Mouse (Mus musculus) intestine, embryonic 16.5 days (tissue): ENCODE measurements around the gene Syn3. TPM values are rescaled to one million over a fixed set of nuclear protein-coding genes. Genes with fewer than 3 reads are reported as not detected.
"Not testable (repeated sequence)": the region's sequence is repeated elsewhere in the genome, so short reads cannot be mapped to it uniquely, and the experiment has no call there.

Experiments used
- ATAC-seq: fragments of 200-750 bp; cut with Nextera tagmentation; 2 replicates; pipeline ENCODE4 v1.8.0; 2017; ENCODE audit warnings: moderate TSS enrichment, moderate library complexity
- H3K27ac ChIP-seq: fragments of 300-500 bp; sonication (generic); 2 replicates; pipeline ENCODE4 v1.5.1; 2014; ENCODE audit warnings: mild to moderate bottlenecking, low read length
- H3K27me3 ChIP-seq: fragments of 300-500 bp; sonication (generic); replicated peaks from 2 replicates; pipeline ENCODE4 v1.6.1; 2014; ENCODE audit warnings: low read length, control low read depth, mixed read lengths; ENCODE audit not compliant: control insufficient read depth, insufficient read depth
- H3K36me3 ChIP-seq: fragments of 300-500 bp; sonication (generic); 2 replicates; pipeline ENCODE4 v1.6.1; 2014; ENCODE audit warnings: low read length, control low read depth; ENCODE audit not compliant: control insufficient read depth, insufficient read depth
- H3K4me1 ChIP-seq: fragments of 300-500 bp; sonication (generic); 2 replicates; pipeline ENCODE4 v1.6.1; 2014; ENCODE audit warnings: low read length, control low read depth, mixed read lengths; ENCODE audit not compliant: control insufficient read depth, insufficient read depth
- H3K4me2 ChIP-seq: fragments of 300-500 bp; sonication (generic); 2 replicates; pipeline ENCODE4 v1.6.1; 2014; ENCODE audit warnings: low read depth, low read length, control low read depth
- H3K4me3 ChIP-seq: fragments of 300-500 bp; sonication (generic); 2 replicates; pipeline ENCODE4 v1.5.1; 2014; ENCODE audit warnings: mild to moderate bottlenecking, low read length
- H3K9ac ChIP-seq: fragments of 300-500 bp; sonication (generic); 2 replicates; pipeline ENCODE4 v1.6.1; 2014; ENCODE audit warnings: low read depth, low read length
- H3K9me3 ChIP-seq: fragments of 300-500 bp; sonication (generic); 2 replicates; pipeline ENCODE4 v1.6.1; 2016; ENCODE audit warnings: low read length, control low read depth; ENCODE audit not compliant: control insufficient read depth
- WGBS: fragments of 180-500 bp; shearing (Covaris S2); extraction: QIAGEN DNeasy Blood & Tissue Kit; methylation state at CpG from one replicate; pipeline ENCODE4 v1.1.7; 2014; 5-methylcytosine and 5-hydroxymethylcytosine counted together
- polyA plus RNA-seq: library from polyadenylated mRNA; unstranded; fragments of >200 nt; fragmentation: Nextera tagmentation; extraction: Ambion mirVana; gene quantifications from 2 replicates; pipeline ENCODE4 v1.2.1, GENCODE M21; 2015

The Syn3 gene
- polyA plus RNA-seq, 1 experiment from 2014 or later = 2.3 TPM

- H3K4me1 ChIP-seq = no peaks in the 10 kb centered on the region
- H3K9ac ChIP-seq = no peak overlapping the region
- H3K36me3 ChIP-seq = no peaks in the 10 kb centered on the region
- ATAC-seq = peak; percentile 92
- H3K27me3 ChIP-seq = no peaks in the 10 kb centered on the region
- no peak overlapping the region for H3K27ac ChIP-seq
- WGBS = 30% methylated on average over 6 of the region's 6 CpGs
- H3K4me3 ChIP-seq = no peak overlapping the region
- H3K9me3 ChIP-seq = no peaks in the 10 kb centered on the region
- no peak overlapping the region for H3K4me2 ChIP-seq
Measured at GRCm38 (mm10) chr10:86452326-86452995, 46.2 kb downstream of the Syn3 start.

GRCm38 (mm10) chr10:86451294-86451693 lies 47.4 kb downstream of the Syn3 start:
- 90% methylated on average over 5 of the region's 5 CpGs for WGBS
- no peak for ATAC-seq
- Histone ChIP-seq H3K9ac (no peak overlapping the region), H3K4me1 (no peaks in the 10 kb centered on the region), H3K9me3 (no peaks in the 10 kb centered on the region), H3K36me3 (no peaks in the 10 kb centered on the region), H3K4me2 (no peak overlapping the region), H3K27ac (no peak overlapping the region), H3K27me3 (no peaks in the 10 kb centered on the region), H3K4me3 (no peak overlapping the region)

- no peak overlapping the region for H3K4me2 ChIP-seq
- H3K4me3 ChIP-seq = no peak overlapping the region
- no peaks in the 10 kb centered on the region for H3K9me3 ChIP-seq
- no peaks in the 10 kb centered on the region for H3K36me3 ChIP-seq
- no peak overlapping the region for H3K9ac ChIP-seq
- H3K27ac ChIP-seq = no peak overlapping the region
- H3K27me3 ChIP-seq = no peaks in the 10 kb centered on the region
- no peak for ATAC-seq
- H3K4me1 ChIP-seq = no peaks in the 10 kb centered on the region
Measured at GRCm38 (mm10) chr10:86446649-86447048, 52.0 kb downstream of the Syn3 start.

GRCm38 (mm10) chr10:86445207-86445606 lies 53.5 kb downstream of the Syn3 start:
- ATAC-seq = no peak
- H3K36me3 ChIP-seq = no peaks in the 10 kb centered on the region
- 82% methylated on average over 2 of the region's 2 CpGs for WGBS
- no peak overlapping the region for H3K9ac ChIP-seq
- H3K4me1 ChIP-seq = no peaks in the 10 kb centered on the region
- no peaks in the 10 kb centered on the region for H3K9me3 ChIP-seq
- H3K4me3 ChIP-seq = no peak overlapping the region
- H3K27ac ChIP-seq = no peak overlapping the region
- H3K27me3 ChIP-seq = no peaks in the 10 kb centered on the region
- no peak overlapping the region for H3K4me2 ChIP-seq

- Histone ChIP-seq H3K4me3 (no peak overlapping the region), H3K4me2 (no peak overlapping the region), H3K27me3 (no peaks in the 10 kb centered on the region), H3K27ac (no peak overlapping the region), H3K36me3 (no peaks in the 10 kb centered on the region), H3K9ac (no peak overlapping the region), H3K4me1 (no peaks in the 10 kb centered on the region), H3K9me3 (no peaks in the 10 kb centered on the region)
- 74% methylated on average over 3 of the region's 3 CpGs for WGBS
- ATAC-seq = no peak
Measured at GRCm38 (mm10) chr10:86444665-86445064, 54.0 kb downstream of the Syn3 start.

GRCm38 (mm10) chr10:86441765-86442164 lies 56.9 kb downstream of the Syn3 start:
- H3K9ac ChIP-seq = no peak overlapping the region
- 41% methylated on average over 3 of the region's 3 CpGs for WGBS
- no peaks in the 10 kb centered on the region for H3K36me3 ChIP-seq
- no peak for ATAC-seq
- H3K4me1 ChIP-seq = no peaks in the 10 kb centered on the region
- no peak overlapping the region for H3K27ac ChIP-seq
- H3K4me3 ChIP-seq = no peak overlapping the region
- no peaks in the 10 kb centered on the region for H3K9me3 ChIP-seq
- H3K27me3 ChIP-seq = no peaks in the 10 kb centered on the region
- H3K4me2 ChIP-seq = no peak overlapping the region

GRCm38 (mm10) chr10:86439640-86440039 lies 59.1 kb downstream of the Syn3 start:
- H3K27me3 ChIP-seq = no peaks in the 10 kb centered on the region
- H3K4me1 ChIP-seq = no peaks in the 10 kb centered on the region
- no peak for ATAC-seq
- H3K4me3 ChIP-seq = no peak overlapping the region
- H3K9ac ChIP-seq = no peak overlapping the region
- H3K4me2 ChIP-seq = no peak overlapping the region
- 93% methylated on average over 4 of the region's 4 CpGs for WGBS
- H3K36me3 ChIP-seq = no peaks in the 10 kb centered on the region
- H3K27ac ChIP-seq = no peak overlapping the region
- no peaks in the 10 kb centered on the region for H3K9me3 ChIP-seq

- no peak overlapping the region for H3K4me3 ChIP-seq
- 83% methylated on average over 11 of the region's 11 CpGs for WGBS
- H3K9ac ChIP-seq = no peak overlapping the region
- no peak overlapping the region for H3K4me2 ChIP-seq
- H3K9me3 ChIP-seq = no peaks in the 10 kb centered on the region
- no peaks in the 10 kb centered on the region for H3K36me3 ChIP-seq
- H3K4me1 ChIP-seq = no peaks in the 10 kb centered on the region
- no peaks in the 10 kb centered on the region for H3K27me3 ChIP-seq
- ATAC-seq = no peak
- H3K27ac ChIP-seq = no peak overlapping the region
Measured at GRCm38 (mm10) chr10:86437294-86437693, 61.4 kb downstream of the Syn3 start.

GRCm38 (mm10) chr10:86435006-86435405 lies 63.7 kb downstream of the Syn3 start:
- not testable (repeated sequence) for H3K27ac ChIP-seq, H3K4me1 ChIP-seq, ATAC-seq, H3K27me3 ChIP-seq, H3K4me3 ChIP-seq, H3K9me3 ChIP-seq, H3K9ac ChIP-seq, H3K4me2 ChIP-seq, H3K36me3 ChIP-seq
- 71% methylated on average over 4 of the region's 4 CpGs for WGBS

GRCm38 (mm10) chr10:86429651-86430050 lies 69.0 kb downstream of the Syn3 start:
- no peak overlapping the region for H3K4me2 ChIP-seq
- H3K9ac ChIP-seq = no peak overlapping the region
- no peak overlapping the region for H3K27ac ChIP-seq
- H3K4me3 ChIP-seq = no peak overlapping the region
- 82% methylated on average over 3 of the region's 3 CpGs for WGBS
- H3K27me3 ChIP-seq = no peaks in the 10 kb centered on the region
- no peaks in the 10 kb centered on the region for H3K9me3 ChIP-seq
- no peaks in the 10 kb centered on the region for H3K36me3 ChIP-seq
- peaks cover 9% of the 10 kb centered on the region for H3K4me1 ChIP-seq
- ATAC-seq = no peak
